Mouse (Mus musculus) intestine, postnatal 0 days (tissue): Measurements from ENCODE around the gene Fryl. TPM values are rescaled to one million over a fixed set of nuclear protein-coding genes. Genes with fewer than 3 reads are reported as not detected.

ENCODE experiments used
- ATAC-seq: fragments of 200-750 bp; cut with Nextera tagmentation; 2 replicates; pipeline ENCODE4 v1.8.0; 2017; ENCODE audit warnings: mild to moderate bottlenecking, moderate TSS enrichment, moderate library complexity
- H3K27ac ChIP-seq: fragments of 300-500 bp; sonication (generic); 2 replicates; pipeline ENCODE4 v1.5.1; 2014; ENCODE audit warnings: mild to moderate bottlenecking, low read depth, low read length, moderate library complexity
- H3K27me3 ChIP-seq: fragments of 300-500 bp; sonication (generic); replicated peaks from 2 replicates; pipeline ENCODE4 v1.6.1; 2014; ENCODE audit warnings: low read length, mixed read lengths; ENCODE audit not compliant: control insufficient read depth, insufficient read depth
- H3K36me3 ChIP-seq: fragments of 300-500 bp; sonication (generic); 2 replicates; pipeline ENCODE4 v1.6.1; 2014; ENCODE audit warnings: mild to moderate bottlenecking, moderate library complexity; ENCODE audit not compliant: control insufficient read depth, insufficient read depth
- H3K4me1 ChIP-seq: fragments of 300-500 bp; sonication (generic); replicated peaks from 2 replicates; pipeline ENCODE4 v1.6.1; 2014; ENCODE audit warnings: antibody characterized with exemption, low read length, mixed read lengths; ENCODE audit not compliant: control insufficient read depth, insufficient read depth
- H3K4me2 ChIP-seq: fragments of 300-500 bp; sonication (generic); replicated peaks from 2 replicates; pipeline ENCODE4 v1.6.1; 2014; ENCODE audit warnings: low read depth, mild to moderate bottlenecking, moderate library complexity
- H3K4me3 ChIP-seq: fragments of 300-500 bp; sonication (generic); 2 replicates; pipeline ENCODE4 v1.5.1; 2014; ENCODE audit warnings: low read depth, low read length
- H3K9ac ChIP-seq: fragments of 300-500 bp; sonication (generic); 2 replicates; pipeline ENCODE4 v1.6.1; 2014; ENCODE audit warnings: mild to moderate bottlenecking, low read depth, low read length
- H3K9me3 ChIP-seq: fragments of 300-500 bp; sonication (generic); 2 replicates; pipeline ENCODE4 v1.6.1; 2016; ENCODE audit warnings: mixed run types; ENCODE audit not compliant: control insufficient read depth
- CTCF ChIP-seq: sonication (generic); IDR thresholded peaks from 2 replicates; pipeline ENCODE4 v1.5.1; 2016; ENCODE audit warnings: low read depth, mild to moderate bottlenecking, control low read depth, antibody characterized with exemption, moderate library complexity
- WGBS: fragments of 180-500 bp; shearing (Covaris S2); extraction: QIAGEN DNeasy Blood & Tissue Kit; methylation state at CpG from one replicate; pipeline ENCODE4 v1.1.7; 2014; 5-methylcytosine and 5-hydroxymethylcytosine counted together
- polyA plus RNA-seq: library from polyadenylated mRNA; unstranded; fragments of >200 nt; fragmentation: Nextera tagmentation; extraction: Ambion mirVana; gene quantifications from 2 replicates; pipeline ENCODE4 v1.2.1, GENCODE M21; 2015

Fryl gene
- polyA plus RNA-seq, 1 experiment from 2014 or later: 28.2 TPM

DNA sequence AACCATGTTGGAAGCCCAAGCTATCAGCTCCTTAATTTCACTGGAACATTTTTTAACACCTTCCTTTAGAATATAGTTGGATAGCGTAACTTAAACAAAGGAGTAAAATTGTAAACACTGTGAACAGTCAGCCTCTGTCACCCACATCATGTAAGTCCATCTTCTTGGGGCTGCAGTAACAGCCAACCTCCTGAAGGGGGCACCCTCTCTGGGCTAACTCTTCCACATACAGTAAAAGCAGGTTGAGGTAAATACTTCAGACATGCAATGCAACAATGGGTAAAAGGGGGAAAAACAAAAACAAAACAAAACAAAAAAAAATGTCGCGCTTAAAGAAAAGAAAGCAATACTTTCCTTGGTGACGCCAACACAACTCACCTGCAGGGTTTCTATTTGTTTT lies 141.5 kb downstream of the Fryl start:
- H3K4me3 ChIP-seq: no peak overlapping the region
- H3K9ac ChIP-seq: no peak overlapping the region
- 93% methylated on average over 4 of the region's 4 CpGs for WGBS
- ATAC-seq: no peak
- no peaks in the 10 kb centered on the region for H3K27me3 ChIP-seq
- H3K9me3 ChIP-seq: no peaks in the 10 kb centered on the region
- peaks cover 43% of the 10 kb centered on the region for H3K36me3 ChIP-seq
- H3K4me2 ChIP-seq: no peak overlapping the region
- H3K27ac ChIP-seq: no peak overlapping the region
- H3K4me1 ChIP-seq: no peaks in the 10 kb centered on the region
- peak; percentile 79 for TF ChIP-seq CTCF

DNA sequence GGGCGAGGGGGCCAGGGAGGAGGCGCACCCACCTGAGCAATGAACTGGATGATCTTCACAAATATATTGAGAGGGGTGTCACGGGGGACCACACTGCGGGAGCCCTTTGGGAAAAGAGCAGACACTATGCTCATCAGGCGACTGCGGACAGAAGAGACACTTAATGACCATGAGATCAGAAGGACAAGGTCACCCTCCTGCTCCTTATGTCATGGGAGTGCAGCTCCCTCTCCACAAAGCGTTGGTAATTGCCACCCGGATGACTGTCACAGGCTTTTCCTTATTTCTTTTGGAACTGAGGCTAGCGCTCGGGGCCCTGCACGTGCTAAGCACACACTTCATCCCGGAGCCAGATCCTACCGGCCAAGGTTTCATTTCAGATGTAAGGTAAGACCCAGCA lies 144.1 kb downstream of the Fryl start:
- Histone ChIP-seq H3K4me3 (no peak overlapping the region), H3K36me3 (peaks cover 53% of the 10 kb centered on the region), H3K9me3 (no peaks in the 10 kb centered on the region), H3K27me3 (no peaks in the 10 kb centered on the region), H3K4me2 (no peak overlapping the region), H3K9ac (no peak overlapping the region), H3K4me1 (no peaks in the 10 kb centered on the region), H3K27ac (no peak overlapping the region)
- no peak for ATAC-seq
- WGBS: 91% methylated on average over 13 of the region's 13 CpGs
- TF ChIP-seq CTCF: no peak

DNA sequence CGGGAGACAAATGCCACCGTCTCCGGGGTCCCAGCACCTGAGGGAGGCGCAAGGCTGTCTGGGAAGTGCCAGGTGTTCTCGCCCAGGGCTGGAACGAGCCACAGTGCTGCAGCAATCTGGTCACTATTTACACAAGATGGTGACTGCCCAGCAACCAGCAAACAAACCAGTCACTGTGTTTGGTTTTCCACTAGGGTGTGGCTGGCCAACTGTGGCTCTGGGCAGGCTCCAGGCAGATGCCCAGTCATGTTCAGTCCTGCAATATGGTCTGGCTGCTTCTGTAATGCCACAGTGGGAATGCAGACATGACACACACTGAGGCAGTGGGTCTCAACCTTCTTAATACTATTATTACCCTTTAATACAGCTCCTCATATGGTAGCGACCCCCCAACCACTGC lies 152.8 kb downstream of the Fryl start:
- Histone ChIP-seq H3K36me3 (peaks cover 84% of the 10 kb centered on the region), H3K9ac (no peak overlapping the region), H3K9me3 (no peaks in the 10 kb centered on the region), H3K4me1 (no peaks in the 10 kb centered on the region), H3K27me3 (no peaks in the 10 kb centered on the region), H3K4me3 (no peak overlapping the region), H3K4me2 (no peak overlapping the region), H3K27ac (no peak overlapping the region)
- no peak for TF ChIP-seq CTCF
- ATAC-seq: peak; percentile 75
- WGBS: 49% methylated on average over 7 of the region's 7 CpGs

DNA sequence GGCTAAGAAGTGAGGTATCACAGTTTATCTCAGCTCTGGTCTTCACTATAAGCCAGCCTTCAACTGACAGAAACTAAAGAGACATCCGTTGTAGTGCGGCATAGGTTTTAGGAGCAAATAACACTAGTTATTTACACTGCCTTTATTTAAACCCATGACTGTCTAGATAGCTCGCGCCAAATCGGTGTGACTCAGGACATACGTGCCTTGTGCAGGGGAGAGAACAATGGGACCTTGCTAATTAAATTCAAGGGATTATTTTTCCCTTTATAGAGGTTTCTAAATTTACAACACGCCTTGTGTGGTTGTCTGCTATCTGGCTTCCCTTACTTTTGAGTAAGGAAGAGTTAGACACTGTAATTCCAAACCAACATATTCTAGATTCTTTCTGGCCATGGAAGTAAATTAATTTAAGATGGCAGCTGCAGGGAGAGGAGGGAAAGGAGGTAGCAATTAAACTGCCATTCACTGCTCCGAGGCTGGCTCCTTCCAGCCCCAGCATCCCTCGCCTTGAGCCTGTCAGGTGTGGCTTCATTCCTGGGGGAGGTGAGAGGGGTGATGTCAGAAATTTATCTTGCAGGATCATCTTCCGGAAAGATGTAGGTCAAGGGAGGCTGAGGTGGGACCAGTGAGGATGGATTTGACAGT lies 154.0 kb downstream of the Fryl start:
- no peaks in the 10 kb centered on the region for H3K27me3 ChIP-seq
- peaks cover 86% of the 10 kb centered on the region for H3K36me3 ChIP-seq
- H3K27ac ChIP-seq: no peak overlapping the region
- ATAC-seq: no peak
- no peaks in the 10 kb centered on the region for H3K4me1 ChIP-seq
- no peak for TF ChIP-seq CTCF
- no peak overlapping the region for H3K9ac ChIP-seq
- H3K4me3 ChIP-seq: no peak overlapping the region
- no peaks in the 10 kb centered on the region for H3K9me3 ChIP-seq
- WGBS: 87% methylated on average over 10 of the region's 10 CpGs
- no peak overlapping the region for H3K4me2 ChIP-seq

DNA sequence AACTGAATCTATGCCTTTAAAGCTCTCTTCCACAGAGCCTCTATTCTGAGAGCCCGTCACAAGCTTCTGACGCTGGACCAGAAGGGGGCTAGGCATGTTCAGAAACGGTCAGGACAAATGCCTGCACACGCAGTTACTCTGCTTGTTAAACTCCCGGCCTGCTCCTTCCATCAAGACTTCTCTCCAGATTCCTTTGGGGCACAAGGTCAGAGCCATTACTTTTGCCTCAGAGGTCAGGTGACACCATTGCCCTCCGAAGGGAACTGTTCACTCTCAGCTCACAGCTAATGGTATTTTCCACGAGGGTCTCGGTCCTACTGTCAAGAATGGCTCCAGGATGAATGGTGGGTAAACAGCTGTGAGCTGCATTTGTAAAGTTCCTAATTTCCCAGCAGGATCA lies 164.2 kb downstream of the Fryl start:
- H3K4me3 ChIP-seq: no peak overlapping the region
- H3K4me1 ChIP-seq: no peaks in the 10 kb centered on the region
- H3K9me3 ChIP-seq: no peaks in the 10 kb centered on the region
- WGBS: 67% methylated on average over 8 of the region's 8 CpGs
- H3K27me3 ChIP-seq: no peaks in the 10 kb centered on the region
- peaks cover 82% of the 10 kb centered on the region for H3K36me3 ChIP-seq
- H3K27ac ChIP-seq: no peak overlapping the region
- no peak for ATAC-seq
- H3K4me2 ChIP-seq: no peak overlapping the region
- no peak overlapping the region for H3K9ac ChIP-seq
- no peak for TF ChIP-seq CTCF

DNA sequence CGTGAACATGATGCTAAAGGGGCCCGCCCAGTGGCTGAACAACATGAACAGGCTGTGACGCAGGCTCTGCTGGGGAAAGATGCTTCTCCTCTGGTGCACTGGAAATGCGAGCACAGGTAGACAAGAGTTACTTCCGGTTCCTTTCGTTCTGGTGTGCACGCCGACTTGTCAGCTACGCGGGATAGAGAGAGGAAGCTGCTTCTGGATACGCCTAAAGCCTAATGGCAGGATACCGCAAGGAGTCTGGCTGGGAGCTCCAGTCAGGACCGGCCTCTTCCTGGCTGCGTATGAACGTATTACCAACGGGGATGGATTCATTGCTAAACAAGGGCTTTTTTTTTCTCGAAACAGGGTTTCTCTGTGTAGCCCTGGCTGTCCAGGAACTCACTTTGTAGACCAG lies 167.3 kb downstream of the Fryl start:
- Histone ChIP-seq H3K27ac (no peak overlapping the region), H3K36me3 (peaks cover 79% of the 10 kb centered on the region), H3K4me1 (no peaks in the 10 kb centered on the region), H3K27me3 (no peaks in the 10 kb centered on the region), H3K4me3 (no peak overlapping the region), H3K4me2 (no peak overlapping the region), H3K9ac (no peak overlapping the region), H3K9me3 (no peaks in the 10 kb centered on the region)
- ATAC-seq: no peak
- TF ChIP-seq CTCF: no peak
- WGBS: 95% methylated on average over 17 of the region's 17 CpGs

DNA sequence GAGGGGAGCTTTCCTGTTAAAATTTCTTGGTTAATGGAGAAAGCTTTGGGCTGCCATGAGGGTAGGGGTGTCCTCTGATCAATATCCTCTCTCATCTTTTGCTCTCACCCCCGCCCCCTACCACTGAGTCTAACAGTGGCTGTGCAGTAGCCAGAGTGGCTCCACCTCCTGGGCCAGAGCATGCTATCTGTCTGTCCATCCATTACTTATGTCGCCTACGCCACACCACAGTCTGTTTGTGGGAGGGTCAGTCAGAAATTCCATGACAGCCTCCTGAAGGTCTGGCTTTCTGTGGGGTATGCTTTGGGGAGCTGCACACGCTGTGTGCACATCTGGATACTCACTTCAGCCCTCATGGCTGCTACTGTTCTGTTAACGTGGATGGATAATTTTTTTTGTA lies 174.9 kb downstream of the Fryl start:
- no peak overlapping the region for H3K9ac ChIP-seq
- H3K4me2 ChIP-seq: no peak overlapping the region
- WGBS: 91% methylated on average over 5 of the region's 5 CpGs
- no peak overlapping the region for H3K4me3 ChIP-seq
- H3K36me3 ChIP-seq: peaks cover 80% of the 10 kb centered on the region
- no peaks in the 10 kb centered on the region for H3K27me3 ChIP-seq
- no peaks in the 10 kb centered on the region for H3K9me3 ChIP-seq
- no peak overlapping the region for H3K27ac ChIP-seq
- ATAC-seq: no peak
- no peak for TF ChIP-seq CTCF
- no peaks in the 10 kb centered on the region for H3K4me1 ChIP-seq
